Mouse (Mus musculus): ENCODE measurements around the gene Maml2.

The Maml2 gene

DNA sequence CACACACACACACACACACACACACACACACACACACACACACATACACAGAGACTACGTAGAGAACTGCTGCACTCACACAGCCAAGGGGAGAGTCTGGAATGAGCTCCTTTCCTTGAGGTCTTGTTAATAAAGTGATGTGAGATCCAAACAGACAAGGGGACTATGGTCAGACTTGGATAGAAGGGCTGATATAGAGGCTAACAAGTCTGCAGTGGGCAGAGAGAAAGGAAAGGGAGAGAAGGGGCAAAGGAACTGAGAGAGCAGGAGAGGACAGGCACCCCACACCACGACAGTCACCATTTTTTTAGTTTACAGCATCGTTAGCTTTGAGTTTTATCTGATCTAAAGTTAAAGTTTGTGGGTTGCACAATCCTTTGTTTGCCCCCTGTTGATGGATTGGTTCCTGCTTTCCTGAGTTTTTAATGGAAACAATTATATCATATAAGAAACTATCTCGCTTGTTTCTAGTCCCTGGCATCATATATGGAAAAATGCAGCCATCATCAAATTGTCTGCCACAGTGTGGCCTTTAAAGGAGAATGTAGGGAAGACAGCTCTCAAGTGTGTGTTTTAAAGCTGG, 149.0 kb downstream of the Maml2 start, which contains the start of gene Gm17571:
Gene Gm17571 (minus strand): TSS at position 51 of the 583 bp plus-strand sequence.
- DNase-seq (ENCODE audit: low spot score in 2 of 2), result no peak

DNA sequence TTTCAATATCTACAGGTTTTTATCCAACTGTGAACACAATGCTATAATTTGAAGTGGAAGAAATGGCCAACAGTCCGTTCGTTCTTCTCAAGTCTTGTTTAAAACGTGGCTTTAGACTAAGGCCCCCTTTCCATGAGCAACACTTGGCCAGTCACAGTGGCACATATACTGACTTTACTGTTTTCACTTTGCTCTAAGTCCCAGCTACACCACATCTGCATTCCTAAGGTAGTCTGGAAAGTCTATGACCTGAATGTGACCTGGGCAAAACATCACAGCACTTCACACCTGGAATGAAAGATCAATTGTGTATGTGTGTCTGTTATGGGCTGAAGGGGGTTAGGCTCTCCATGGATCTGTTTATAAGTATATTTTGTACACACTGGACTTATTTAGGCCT, 151.0 kb downstream of the Maml2 start:
- DNase-seq (ENCODE audit: low spot score in 2 of 2), result no peak

DNA sequence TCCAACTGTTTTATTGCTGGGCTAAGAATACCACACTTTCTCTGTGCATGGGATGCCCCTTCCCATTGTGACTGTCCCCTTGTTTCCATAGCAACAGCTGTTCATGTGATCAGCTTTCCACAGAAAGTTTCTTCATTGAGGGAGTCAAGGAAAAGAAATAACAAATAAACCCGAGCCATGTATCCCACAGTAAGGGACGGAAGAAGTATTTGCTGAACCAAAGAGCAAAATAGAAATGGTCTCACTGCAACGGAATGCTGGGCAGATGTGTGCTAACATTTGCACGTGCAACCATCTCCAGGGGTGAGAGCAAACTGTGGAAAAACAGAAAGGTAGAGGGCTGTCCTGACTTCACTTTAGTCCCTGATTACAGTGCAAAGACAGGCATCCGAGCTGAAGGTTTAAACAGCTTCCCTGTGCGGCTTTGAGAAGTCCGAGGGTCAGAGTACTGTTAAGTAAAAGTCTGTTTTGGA, 156.9 kb downstream of the Maml2 start:
- DNase-seq (ENCODE audit: low spot score in 2 of 2), result no peak

DNA sequence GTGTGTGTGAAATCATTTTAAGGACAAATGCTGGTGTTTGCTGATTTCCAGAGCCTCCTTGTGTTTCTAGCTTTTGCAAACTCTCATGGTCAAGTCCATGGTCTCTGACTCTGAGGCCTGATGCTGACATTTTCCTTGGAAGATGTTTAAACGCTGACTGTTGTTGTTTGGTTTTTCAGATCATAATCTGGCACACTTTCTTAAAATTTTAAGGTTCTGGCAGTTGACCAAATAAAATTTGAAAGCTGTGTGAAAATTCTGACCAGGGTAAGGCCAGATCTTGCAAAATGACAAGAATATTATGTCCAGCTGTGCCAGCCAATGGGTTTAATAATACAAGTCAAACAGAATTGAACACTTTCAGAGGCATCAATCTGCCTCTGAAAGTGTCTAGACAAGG, 157.5 kb downstream of the Maml2 start:
- DNase-seq (ENCODE audit: low spot score in 2 of 2), result no peak

GRCm38 (mm10) chr9:13457774-13458173, 160.0 kb downstream of the Maml2 start:
- no peak for DNase-seq (ENCODE audit: low spot score in 2 of 2)

GRCm38 (mm10) chr9:13459371-13459770, 161.6 kb downstream of the Maml2 start:
- DNase-seq (ENCODE audit: low spot score in 2 of 2), result no peak

GRCm38 (mm10) chr9:13460012-13460411, 162.3 kb downstream of the Maml2 start:
- no peak for DNase-seq (ENCODE audit: low spot score in 2 of 2)

- no peak for DNase-seq (ENCODE audit: low spot score in 2 of 2)
These were observed 163.2 kb downstream of the Maml2 start for GRCm38 (mm10) chr9:13460926-13461325.

DNA sequence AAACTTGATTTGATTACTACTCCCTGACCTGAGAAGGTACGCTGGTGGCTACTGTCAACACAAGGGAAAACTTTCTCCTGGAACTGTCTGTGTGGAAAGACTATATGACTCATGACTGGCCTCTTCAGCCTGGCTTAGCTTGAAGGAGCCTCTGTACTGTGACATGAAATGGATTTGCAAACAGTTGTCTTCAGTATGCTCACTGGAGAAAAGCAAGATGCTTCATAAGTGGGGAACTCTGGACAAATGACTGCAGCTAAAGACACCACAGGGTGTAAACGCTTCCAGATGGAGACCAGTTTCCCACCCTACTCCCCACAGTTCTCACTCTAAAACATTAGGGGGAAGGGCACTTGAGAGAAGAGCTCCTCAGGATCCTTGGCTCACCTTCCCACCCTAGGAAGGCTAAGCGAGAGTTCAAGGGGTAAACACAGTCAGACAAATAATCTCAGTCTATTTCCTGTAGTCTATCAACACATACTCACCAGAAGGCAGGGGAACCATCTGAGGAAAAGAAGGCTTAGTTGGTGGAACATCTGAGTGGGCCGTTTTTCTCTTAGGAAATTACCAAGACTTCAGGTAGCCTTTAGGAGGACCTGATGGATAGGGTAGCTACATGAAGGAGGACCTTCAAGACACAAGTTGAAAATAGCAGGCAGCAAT, 167.7 kb downstream of the Maml2 start:
- DNase-seq (ENCODE audit: low spot score in 2 of 2), result no peak

- no peak for DNase-seq (ENCODE audit: low spot score in 2 of 2)
These were observed 168.6 kb downstream of the Maml2 start for GRCm38 (mm10) chr9:13466351-13466750.

DNA sequence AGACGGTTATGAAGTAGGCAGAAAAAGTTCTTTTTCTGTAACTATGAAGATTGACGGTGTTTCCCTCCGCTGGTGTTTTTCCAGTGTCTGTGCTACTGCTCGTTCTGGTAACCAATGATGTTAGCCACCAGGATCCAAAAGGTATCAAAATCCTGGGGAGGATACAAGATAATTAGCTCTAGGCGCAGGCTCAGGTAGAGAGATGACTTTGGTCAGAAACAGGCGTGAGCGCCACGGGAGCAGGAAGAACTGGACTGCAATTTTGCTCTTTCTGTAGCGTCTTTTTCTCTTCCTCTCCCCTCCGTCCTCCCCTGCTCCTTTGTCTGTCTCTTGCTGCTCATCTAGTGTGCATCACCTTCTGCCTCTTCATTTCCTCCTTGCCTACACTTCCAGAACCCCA, 169.1 kb downstream of the Maml2 start:
- no peak for DNase-seq (ENCODE audit: low spot score in 2 of 2)

DNA sequence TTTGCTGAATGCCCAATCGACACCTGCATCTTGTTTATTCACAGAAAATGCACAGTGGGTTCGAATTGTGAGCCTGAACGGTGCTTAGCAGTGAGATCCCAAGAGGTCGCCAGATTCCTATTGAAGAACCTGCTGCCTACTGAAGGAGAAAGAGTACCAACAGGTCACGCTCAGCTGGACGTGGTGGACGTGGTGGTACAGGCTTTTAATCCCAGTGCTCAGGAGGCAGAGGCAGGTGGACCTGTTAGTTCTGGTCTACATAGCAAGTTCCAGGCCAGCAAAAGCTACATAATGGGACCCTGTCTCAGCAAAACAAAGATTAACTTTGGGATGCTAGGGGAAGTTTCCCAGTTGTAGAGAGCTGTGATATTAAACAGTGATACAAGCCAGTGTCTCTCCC, 170.0 kb downstream of the Maml2 start:
- DNase-seq (ENCODE audit: low spot score in 2 of 2), result no peak

DNA sequence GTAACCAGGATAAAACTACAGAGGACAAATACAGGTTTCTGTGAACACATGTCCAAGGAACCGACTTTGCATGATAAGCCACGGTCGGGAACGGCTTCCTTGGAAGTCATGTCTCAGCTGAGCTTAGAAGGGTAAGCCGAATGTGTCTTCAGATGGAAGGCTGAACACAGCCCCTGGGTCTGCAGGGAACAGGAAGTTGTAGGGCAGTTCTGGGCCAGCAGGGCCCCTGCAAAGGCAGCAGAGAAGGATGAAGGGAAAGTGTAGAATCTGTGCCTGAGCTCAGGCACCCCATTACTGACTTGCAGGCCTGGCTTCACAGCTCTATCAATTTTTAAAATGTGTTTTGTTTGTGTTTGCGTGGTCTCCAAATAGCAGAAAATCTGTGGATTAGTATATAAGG, 171.0 kb downstream of the Maml2 start:
- DNase-seq (ENCODE audit: low spot score in 2 of 2), result no peak

GRCm38 (mm10) chr9:13470013-13470412, 172.3 kb downstream of the Maml2 start:
- no peak for DNase-seq (ENCODE audit: low spot score in 2 of 2)

GRCm38 (mm10) chr9:13474951-13475350, 177.2 kb downstream of the Maml2 start:
- DNase-seq (ENCODE audit: low spot score in 2 of 2), result no peak

DNA sequence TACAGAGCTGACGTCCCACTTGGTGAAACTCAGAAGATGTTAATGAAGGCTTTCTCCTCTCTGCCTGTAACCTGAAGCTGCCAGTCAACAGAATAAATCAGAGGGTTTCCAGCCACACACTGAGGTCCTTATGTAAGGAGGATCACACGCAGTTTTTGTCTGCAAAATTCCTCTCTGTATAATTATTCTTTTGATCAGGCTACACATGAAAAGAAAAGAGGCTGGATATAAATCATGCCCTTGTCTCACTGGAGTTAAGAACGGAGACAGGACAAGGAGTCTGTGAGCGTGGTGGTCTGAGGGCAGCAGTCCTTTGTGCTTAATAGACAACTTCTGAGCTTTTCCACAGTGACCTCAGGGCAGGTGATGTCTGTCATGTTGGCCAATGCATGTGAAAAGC, 181.5 kb downstream of the Maml2 start:
- DNase-seq (ENCODE audit: low spot score in 2 of 2), result no peak

DNA sequence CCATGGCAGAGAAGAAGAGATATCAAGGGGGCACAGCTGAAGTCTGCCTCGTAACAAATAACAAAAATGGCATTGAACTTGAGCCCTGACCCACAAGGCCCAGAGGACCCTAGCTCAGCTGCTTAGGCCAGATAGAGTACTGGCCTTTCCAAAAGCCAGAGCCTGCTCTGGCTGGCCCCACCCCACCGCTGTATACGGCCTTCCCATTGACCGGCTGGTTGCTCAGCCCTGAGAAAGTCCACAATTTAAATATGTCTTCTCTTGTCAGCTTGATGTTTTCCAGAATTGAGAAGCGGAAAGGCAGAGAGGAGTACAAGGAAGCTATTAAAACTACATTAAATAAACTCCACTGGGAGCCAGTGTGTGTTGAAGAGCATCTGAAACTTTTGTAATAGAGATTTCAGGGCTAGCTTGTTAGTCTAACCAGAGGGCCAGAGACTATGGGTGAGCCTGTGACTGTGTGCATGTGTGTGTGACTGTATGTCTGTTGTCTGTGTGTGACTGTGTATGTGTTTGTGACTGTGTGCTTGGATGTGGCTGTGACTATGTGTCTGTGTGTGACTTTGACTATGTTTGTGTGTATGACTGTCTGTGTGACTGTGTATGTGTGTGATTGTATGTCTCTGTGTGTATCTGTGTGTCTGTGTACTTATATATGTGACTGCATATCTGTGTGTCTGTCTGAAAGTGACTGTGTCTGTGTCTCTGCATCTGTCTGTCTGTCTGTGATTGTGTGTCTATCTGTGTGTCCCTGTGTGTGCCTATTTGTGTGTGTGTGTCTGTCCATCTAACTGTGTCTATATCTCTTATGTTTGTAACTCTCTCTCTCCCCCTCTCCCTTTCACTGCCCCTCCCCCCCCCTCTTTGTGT, 185.7 kb downstream of the Maml2 start:
- DNase-seq (ENCODE audit: low spot score in 2 of 2), result no peak

DNA sequence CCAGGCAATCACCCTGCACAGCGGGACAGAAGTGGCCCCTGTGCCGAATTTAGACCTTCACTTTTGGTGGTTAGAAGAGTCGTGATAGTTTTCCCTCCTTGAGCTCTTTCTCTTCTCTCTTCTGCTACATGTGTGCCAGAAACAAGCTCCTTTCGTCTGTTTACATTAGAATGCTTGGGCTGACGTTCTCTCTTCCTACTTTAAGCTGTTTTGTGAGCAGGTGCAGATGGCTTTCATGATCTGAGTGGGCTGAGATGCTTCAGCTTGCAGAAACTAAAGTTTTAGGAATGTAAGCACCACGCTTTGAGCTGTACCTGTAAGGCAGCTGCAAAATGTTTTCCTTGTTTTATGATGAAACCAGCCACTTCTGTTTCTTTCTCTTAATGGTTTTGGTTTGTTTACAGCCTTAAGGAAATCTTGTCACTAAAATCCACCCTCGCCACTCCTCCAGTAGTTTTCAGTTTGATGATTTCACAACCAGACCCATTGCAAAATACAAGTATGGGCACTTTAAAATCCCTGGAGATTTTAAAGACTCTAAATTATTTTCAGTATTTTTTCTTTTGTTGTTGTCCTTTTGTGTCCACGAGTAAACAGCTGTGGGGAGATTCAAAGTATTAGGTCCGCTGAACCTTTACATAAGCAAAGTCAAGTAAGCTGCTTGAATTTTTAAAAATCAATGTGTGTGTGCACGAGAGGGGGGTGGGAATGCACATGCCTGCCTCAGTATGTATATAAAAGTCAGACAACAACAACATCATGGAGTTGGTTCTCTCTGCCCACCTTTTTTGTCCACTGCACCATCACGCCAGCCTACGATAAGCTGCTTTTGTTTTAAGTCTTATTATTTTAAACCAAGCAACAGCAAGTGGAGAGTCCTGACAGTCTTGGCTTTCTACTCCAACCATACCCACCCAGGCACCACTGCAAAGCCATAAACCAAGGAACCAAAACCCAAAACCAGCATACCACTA, 186.8 kb downstream of the Maml2 start:
- DNase-seq (ENCODE audit: low spot score in 2 of 2), result no peak

DNA sequence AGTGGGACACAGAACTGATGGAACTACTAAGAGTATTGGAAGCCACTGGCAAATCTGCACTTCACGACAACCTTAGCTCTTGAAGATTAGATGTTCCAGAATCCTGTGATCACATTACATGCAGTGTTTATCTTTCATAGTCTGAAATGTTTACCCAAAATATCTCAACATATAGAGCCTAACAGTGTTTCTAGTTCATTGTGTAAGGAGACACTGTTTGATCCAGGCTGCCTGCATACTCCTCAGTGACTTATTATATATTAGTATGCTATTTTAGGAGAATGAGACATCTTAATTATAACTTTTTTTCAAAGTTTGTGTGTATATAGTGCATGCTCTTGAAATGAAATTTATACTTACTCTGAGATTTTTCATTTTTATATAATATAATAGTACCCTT, 188.2 kb downstream of the Maml2 start:
- no peak for DNase-seq (ENCODE audit: low spot score in 2 of 2)

- no peak for DNase-seq (ENCODE audit: low spot score in 2 of 2)
These were observed 193.3 kb downstream of the Maml2 start for GRCm38 (mm10) chr9:13491107-13491506.

- DNase-seq (ENCODE audit: low spot score in 2 of 2), result no peak
These were observed 194.3 kb downstream of the Maml2 start for GRCm38 (mm10) chr9:13491854-13492620.
